Mouse (Mus musculus): ENCODE results near the gene Plekhm3.

GRCm38 (mm10) chr1:64757254-64757653, 199.4 kb downstream of the Plekhm3 start:
- no peak for TF ChIP-seq POLR2A (IDR thresholded peaks at IDR 0.05; ENCODE audit: borderline replicate concordance, extremely low read depth, low read depth, low read length)
- TF ChIP-seq CTCF (IDR thresholded peaks at IDR 0.05; ENCODE audit: insufficient read depth, low read length): no peak

All from lung, adult 2 months (tissue).